Mouse (Mus musculus): Measurements from ENCODE around the gene Irx6. TPM values are rescaled to one million over a fixed set of nuclear protein-coding genes. Genes with fewer than 3 reads are reported as not detected.

The Irx6 gene
- polyA plus RNA-seq, 1 experiment from 2014 or later = not detected

DNA sequence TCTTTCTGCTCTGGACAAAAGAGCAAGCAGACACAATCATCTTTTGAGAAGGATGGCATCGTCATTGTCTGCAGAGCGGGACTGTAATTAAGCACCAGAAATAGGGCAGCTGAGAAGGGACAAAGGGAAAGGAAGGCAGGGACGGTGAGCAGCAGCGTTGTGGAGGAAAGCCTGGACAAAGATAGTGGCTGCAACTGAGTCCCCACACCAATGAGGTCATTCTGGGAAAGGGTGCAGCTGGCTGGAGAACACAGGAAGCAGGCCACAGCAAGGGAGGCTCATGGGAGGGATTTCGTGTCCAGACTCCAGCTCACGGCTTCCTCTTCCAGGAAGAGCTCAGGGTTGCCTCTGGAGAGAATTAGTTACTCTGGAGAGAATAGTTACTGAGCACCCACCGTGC lies 49.9 kb downstream of the Irx6 start:
- DNase-seq (ENCODE audit: low spot score) (no peak), ATAC-seq (ENCODE audit: low FRiP score, low TSS enrichment) (no peak)
- no peaks in the 10 kb centered on the region for H3K36me3 ChIP-seq (ENCODE audit: control insufficient read depth, insufficient read depth, low read length)
- H3K9me3 ChIP-seq (ENCODE audit: control insufficient read depth, low read length) = no peaks in the 10 kb centered on the region
- no peak overlapping the region for H3K4me2 ChIP-seq (replicated peaks; ENCODE audit: low read depth)
- no peak for TF ChIP-seq EP300 (optimal IDR thresholded peaks at IDR 0.05)
- no peaks in the 10 kb centered on the region for H3K27me3 ChIP-seq (ENCODE audit: control insufficient read depth, insufficient read depth, low read length)
- no peak overlapping the region for H3K4me3 ChIP-seq (ENCODE audit: low read depth, low read length)
- WGBS = 67% methylated on average over 7 of the region's 7 CpGs
- H3K9ac ChIP-seq (ENCODE audit: low read length) = no peak overlapping the region
- no peaks in the 10 kb centered on the region for H3K4me1 ChIP-seq (replicated peaks; ENCODE audit: control insufficient read depth, insufficient read depth)
- H3K27ac ChIP-seq (replicated peaks) = no peak overlapping the region

DNA sequence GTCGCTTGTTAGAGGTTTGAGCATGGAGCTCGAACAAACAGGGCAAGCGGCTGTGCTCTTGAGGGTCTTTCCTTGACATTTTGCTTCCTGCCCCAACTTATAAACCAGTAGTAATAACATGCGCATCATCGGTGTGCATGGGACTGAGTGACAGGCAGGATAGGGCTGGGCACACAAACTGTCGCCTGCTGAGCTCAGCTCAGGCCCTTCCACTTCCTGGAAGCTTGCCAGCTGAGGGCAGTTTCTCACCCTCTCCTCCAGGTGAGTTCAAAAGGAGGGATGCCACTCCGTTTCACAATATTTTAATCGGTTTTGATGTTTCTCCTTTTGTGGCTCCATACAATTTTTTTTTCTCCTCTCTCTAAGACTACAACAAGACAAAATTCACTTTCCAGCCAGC lies 50.3 kb downstream of the Irx6 start:
- Histone ChIP-seq H3K9me3 (ENCODE audit: control insufficient read depth, low read length) (no peaks in the 10 kb centered on the region), H3K27ac (replicated peaks) (no peak overlapping the region), H3K9ac (ENCODE audit: low read length) (no peak overlapping the region), H3K4me1 (replicated peaks; ENCODE audit: control insufficient read depth, insufficient read depth) (no peaks in the 10 kb centered on the region), H3K36me3 (ENCODE audit: control insufficient read depth, insufficient read depth, low read length) (no peaks in the 10 kb centered on the region), H3K27me3 (ENCODE audit: control insufficient read depth, insufficient read depth, low read length) (no peaks in the 10 kb centered on the region), H3K4me3 (ENCODE audit: low read depth, low read length) (no peak overlapping the region), H3K4me2 (replicated peaks; ENCODE audit: low read depth) (no peak overlapping the region)
- DNase-seq (ENCODE audit: low spot score) (no peak), ATAC-seq (ENCODE audit: low FRiP score, low TSS enrichment) (no peak)
- WGBS = 71% methylated on average over 8 of the region's 8 CpGs
- no peak for TF ChIP-seq EP300 (optimal IDR thresholded peaks at IDR 0.05)

Other genes starting within 250 kb of the Irx6 start
- gene Mmp2, start 153.0 kb downstream of the Irx6 start, polyA plus RNA-seq (2015; fragmentation: Nextera tagmentation; extraction: Ambion mirVana) = 80.4 and 98.8 TPM in 2 replicates
- 13.6 and 15.4 TPM in 2 replicates for gene Lpcat2, start 181.1 kb downstream of the Irx6 start, polyA plus RNA-seq (2015; fragmentation: Nextera tagmentation; extraction: Ambion mirVana)
- gene Capns2, start 227.1 kb downstream of the Irx6 start, polyA plus RNA-seq (2015; fragmentation: Nextera tagmentation; extraction: Ambion mirVana) = 48.8 and 52.8 TPM in 2 replicates